Mouse (Mus musculus) frontal cortex, adult 2 months (tissue): Measurements from ENCODE around the gene Ipcef1. TPM values are rescaled to one million over a fixed set of nuclear protein-coding genes. Genes with fewer than 3 reads are reported as not detected.
A peak's percentile ranks its signal among the peaks of the same experiment; 100 is the strongest.

Experiments used
- DNase-seq, 2 experiments: peaks; one replicate each; pipeline ENCODE4 v3.0.0; 2022; ENCODE audit warnings: low spot score in 1 of 2; ENCODE audit errors: extremely low spot score in 1 of 2
- polyA plus RNA-seq: library from polyadenylated mRNA; depleted of rRNA; stranded (reverse); fragments of >200 nt; gene quantifications from 2 replicates; pipeline ENCODE4 v1.2.3, GENCODE M21; 2012; rRNA removed

The Ipcef1 gene
- polyA plus RNA-seq: 42.3 and 45.9 TPM in 2 replicates

GRCm38 (mm10) chr10:7052315-7053017 lies at the start of gene Ipcef1:
Gene Ipcef1 (minus strand): TSS chr10:7052478.
- no peak for DNase-seq

DNA sequence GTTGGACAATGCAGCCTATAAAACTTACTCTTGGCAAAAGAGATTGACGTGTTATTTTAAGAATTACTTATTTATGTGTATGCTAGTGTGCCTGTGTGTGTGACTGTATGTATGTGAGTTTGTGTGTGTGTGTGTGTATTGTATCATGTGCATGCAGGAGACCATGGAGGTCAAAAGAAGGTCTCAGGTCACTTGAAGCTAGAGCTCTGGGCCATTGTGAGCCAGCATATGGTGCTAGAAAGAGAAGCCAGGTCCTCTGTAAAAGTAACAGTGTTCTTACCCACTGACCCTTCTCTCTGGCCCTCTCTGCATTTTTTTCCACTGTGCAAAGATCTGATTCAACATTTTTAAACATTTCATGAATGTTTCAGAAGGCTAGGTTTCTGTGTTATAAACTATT lies 25.7 kb upstream of the Ipcef1 start:
- no peak for DNase-seq

GRCm38 (mm10) chr10:7077389-7077808 lies 25.1 kb upstream of the Ipcef1 start:
- DNase-seq: no peak

- no peak for DNase-seq
Observed at GRCm38 (mm10) chr10:7076662-7077211, 24.5 kb upstream of the Ipcef1 start.

DNA sequence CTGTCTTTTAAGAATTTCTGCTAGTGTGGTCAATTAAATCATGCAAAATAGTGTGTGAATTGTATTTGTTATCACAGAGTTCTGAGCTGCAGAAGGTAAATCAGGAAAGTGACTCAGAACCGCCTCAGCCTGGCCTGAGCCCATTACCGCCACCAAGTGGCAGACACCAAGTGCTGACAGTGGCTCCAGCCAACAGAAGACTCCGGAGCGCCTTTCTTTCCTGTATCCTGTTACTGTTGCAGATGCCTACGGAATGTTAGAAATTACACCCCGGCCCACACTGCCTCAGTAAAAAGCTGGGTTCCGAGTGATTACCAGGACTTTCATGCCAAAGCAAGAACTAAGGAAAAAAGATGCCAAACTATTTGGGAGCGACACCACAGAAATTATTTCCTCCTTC lies 23.9 kb upstream of the Ipcef1 start:
- peak; percentile 77 to 91 for DNase-seq

- no peak for DNase-seq
Observed at GRCm38 (mm10) chr10:7075661-7076060, 23.4 kb upstream of the Ipcef1 start.

DNA sequence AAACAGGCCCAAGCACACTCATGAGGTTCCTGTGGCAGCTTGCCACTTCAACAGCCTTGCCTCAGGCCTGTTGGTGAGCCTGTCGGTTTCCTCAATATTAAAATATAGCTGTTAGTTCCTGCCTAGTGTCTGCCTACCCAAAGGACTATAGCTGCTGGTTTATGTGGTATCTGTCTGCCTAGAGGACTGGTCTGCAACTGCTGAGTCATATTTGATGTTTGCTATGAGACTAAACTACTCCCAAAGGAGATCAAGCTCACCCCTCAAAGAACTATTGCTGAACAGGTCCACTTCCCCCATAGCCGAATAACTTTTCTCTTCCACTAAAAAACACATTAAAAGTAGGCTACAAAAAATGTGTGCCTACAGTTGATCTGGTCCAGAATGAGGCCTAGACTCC lies 22.0 kb upstream of the Ipcef1 start:
- no peak for DNase-seq

DNA sequence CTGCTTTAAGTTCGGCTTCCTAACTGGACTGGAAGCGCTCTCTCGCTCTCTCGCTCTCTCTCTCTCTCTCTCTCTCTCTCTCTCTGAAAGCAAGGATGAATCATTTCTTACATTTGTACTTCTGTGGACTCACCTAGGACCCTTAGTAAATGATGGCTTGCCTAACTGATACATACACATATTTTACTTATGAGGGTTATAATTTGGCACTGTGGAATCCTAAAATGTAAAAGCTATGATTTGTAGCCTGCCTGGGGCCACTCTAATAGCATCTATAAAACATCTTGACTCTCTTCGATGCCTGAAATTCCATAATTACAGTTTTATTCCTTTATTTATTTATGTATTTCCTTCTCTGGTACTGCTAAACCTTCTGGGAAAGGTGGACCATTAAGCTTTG lies 18.6 kb upstream of the Ipcef1 start:
- no peak for DNase-seq

GRCm38 (mm10) chr10:7070100-7070835 lies 18.0 kb upstream of the Ipcef1 start:
- no peak for DNase-seq

GRCm38 (mm10) chr10:7069090-7069489 lies 16.8 kb upstream of the Ipcef1 start:
- DNase-seq: no peak

DNA sequence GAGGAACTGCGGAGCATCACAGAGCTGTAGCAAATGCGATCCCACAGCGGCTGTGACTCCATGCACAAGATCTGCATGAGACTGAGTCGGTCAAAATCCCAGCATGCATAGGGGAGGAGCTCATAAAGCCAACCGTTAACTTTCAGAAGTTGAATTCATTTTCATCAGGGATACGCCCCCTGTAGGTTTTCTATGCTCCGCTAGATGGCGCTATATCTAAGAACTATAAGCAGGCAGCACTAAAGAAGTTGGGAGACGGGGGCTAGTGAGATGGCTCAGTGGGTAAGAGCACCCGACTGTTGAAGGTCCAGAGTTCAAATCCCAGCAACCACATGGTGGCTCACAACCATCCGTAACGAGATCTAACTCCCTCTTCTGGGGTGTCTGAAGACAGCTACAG lies 16.3 kb upstream of the Ipcef1 start:
- DNase-seq: no peak

DNA sequence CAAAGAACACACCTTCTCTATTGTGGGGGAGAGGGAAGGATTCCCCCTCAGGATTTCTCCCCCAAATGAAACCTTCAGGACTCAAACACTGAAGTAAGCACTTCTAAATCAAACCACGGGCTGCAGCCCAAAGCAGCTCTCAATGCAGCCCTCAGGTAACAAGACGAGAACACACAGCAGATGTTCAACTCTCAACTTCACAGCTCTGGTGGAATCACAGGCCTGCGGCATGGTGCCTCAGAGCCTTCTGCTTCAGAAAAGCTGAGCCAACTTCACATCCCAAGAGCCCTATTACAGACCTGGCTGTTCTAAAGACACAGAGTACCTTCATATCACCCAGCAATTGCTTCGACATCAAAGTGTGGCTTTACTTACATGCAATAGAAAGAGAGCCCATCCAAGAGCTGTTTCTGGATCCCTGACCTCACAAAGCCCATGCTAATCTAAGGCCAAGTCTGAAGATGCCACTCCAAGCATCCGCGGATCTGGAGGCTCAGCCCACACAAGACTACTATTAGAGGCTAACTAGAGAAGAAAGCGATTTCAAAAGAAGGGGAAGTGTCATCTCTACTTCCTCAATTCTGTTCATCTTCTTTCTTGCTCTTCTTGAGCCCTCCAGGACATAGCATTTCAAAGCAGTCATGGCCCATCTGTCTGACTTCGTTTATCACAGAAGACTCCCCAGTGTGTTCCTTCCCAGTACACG lies 11.6 kb upstream of the Ipcef1 start:
- peak in 1 of 2 experiments; percentile 38 for DNase-seq

DNA sequence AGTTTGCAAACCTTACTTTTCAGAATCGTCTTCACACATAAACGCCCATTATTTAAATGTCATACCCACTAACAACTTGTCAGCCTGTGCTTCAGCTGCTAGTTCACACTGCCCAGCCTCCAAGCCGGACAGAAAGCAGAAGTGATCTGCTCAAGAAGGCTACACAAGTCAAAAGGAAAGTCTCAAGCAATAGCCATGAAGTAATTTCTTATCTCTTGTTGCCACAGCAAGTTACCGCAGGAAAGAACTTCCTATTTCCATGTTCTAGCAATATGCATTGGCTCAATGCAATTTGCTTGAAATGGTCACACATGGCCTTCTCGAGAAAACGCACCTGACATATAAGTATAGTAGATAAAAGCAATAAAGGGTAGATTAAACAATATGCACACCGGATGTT lies 10.7 kb upstream of the Ipcef1 start:
- DNase-seq: no peak

DNA sequence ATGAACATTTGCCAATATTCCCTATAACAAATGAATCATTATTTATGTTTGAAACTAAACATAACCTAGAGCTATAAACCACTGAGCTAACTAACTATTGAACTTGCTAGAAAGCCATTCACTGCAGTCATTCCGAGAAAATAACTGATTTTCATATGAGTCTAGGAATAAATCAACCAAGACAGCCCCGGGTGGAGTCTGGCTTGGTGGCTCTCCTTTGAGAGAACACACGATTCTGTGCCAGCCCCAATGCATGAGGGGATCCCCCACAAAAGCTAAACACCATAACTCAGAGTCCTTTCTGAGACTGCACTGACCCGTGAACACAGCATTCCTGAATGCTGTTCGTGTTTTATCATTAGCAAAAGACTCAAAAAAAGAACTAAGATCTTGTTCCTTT lies 8.0 kb upstream of the Ipcef1 start:
- no peak for DNase-seq

GRCm38 (mm10) chr10:7057546-7057945 lies 5.3 kb upstream of the Ipcef1 start:
- no peak for DNase-seq

GRCm38 (mm10) chr10:7054560-7055205 lies 2.4 kb upstream of the Ipcef1 start:
- DNase-seq: no peak

GRCm38 (mm10) chr10:7049901-7050300 lies 2.4 kb downstream of the Ipcef1 start:
- no peak for DNase-seq

GRCm38 (mm10) chr10:7047919-7048291 lies 4.4 kb downstream of the Ipcef1 start:
- no peak for DNase-seq

DNA sequence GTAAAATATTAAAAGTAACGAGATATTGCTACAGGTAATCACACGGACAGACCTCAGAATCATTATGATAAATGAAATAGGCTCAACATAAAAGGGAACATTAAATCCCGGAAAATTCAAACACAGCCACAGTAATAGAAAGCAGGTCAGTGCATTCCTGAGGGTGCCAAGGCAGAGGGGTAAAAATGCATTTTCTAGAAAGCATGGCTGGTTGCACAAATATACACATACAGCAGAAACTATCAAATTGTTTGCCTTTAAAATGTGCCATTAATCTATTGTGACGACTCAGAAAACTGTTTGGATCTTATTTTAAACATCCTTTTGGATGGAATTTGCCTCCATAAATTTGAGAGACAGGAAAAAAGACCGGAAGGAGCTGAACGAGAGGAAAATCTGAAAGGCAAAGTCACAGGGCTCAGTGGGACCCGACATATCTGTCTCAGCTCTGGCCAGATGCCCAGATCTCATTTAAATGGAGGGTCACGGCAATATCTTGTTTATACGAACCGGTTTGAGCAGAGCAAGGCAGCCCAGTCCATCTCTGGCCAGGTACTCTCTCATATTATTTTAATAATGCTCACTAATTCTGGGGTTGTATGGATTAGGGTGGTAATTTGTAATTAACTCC lies 4.9 kb downstream of the Ipcef1 start:
- no peak for DNase-seq

- no peak for DNase-seq
Observed at GRCm38 (mm10) chr10:7043896-7044295, 8.4 kb downstream of the Ipcef1 start.
